Comparison of ENCODE assay signal across 8 mouse cellular contexts in the genomic region with DNA sequence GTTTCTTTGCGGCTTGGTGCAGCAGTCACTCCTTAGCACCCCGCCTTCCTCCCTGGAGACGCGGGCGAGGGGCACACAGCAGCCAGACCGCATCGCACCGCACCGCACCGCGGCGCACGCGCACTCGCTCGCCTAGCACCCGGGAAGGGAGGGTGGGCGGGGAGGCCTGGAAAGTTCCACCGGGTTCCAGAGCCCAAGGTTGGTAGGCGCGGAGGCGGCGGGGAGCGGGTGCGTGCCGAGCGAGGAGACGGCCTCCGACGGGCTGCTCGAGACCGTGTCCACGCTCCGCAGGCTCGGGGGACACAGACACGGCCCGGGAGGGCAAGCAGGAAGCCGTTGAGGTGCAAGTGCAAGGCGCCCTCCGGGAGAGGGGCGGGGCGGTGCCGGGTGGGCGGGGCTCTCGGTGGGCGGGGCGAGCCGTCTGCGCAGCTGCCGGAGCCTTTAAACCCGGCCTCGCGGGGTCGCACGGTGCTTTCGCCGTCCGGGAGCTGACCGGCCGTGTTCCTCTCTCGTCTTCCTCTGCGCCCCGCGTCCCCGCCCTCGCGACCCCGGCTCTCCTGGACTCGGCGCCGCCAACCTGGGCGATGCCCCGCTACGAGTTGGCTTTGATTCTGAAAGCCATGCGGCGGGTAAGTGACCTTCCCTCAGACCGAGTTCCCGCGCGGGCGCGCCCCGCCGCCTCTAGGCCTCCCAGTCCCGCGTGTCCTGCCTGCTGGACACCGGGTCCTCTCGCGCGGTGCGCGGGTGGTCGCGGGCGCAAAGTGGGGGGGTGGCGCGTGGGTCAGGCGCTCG. TPM values are rescaled to one million over a fixed set of nuclear protein-coding genes. Genes with fewer than 3 reads are reported as not detected.
DNase-seq lines count a peak whose midpoint lies in the region; ATAC-seq and TF ChIP-seq lines count a peak whose summit lies in the region.

A gene (plus strand): TSS at position 419 of the 792 bp plus-strand sequence.
A gene (plus strand): TSS at position 465 of the 792 bp plus-strand sequence.
A gene (plus strand): TSS at position 471 of the 792 bp plus-strand sequence.

- H3K9me3 ChIP-seq in G1E (replicated peaks), result peaks cover 15% of the 10 kb centered on the region
- H3K9me3 ChIP-seq in forebrain, embryonic 15.5 days, result no peaks in the 10 kb centered on the region
- no peaks in the 10 kb centered on the region for H3K9me3 ChIP-seq in neural tube, embryonic 14.5 days (ENCODE audit: control insufficient read depth, low read length)

- H3K27ac ChIP-seq in forebrain, embryonic 15.5 days (replicated peaks), result peak within 1 kb of the TSS; percentile 88
- peak within 1 kb of the TSS; percentile 58 for H3K27ac ChIP-seq in neural tube, embryonic 14.5 days (ENCODE audit: low read depth, low read length)
- peak within 1 kb of the TSS; percentile 93 for H3K27ac ChIP-seq in testis, adult 2 months (ENCODE audit: control insufficient read depth, insufficient read depth, low read depth, low read length)

- H3K9ac ChIP-seq in forebrain, embryonic 15.5 days (replicated peaks), result peak within 1 kb of the TSS; percentile 82
- H3K9ac ChIP-seq in neural tube, embryonic 14.5 days (replicated peaks; ENCODE audit: low read depth, low read length), result peak within 1 kb of the TSS; percentile 70

- WGBS in forebrain, embryonic 15.5 days, result under 1% methylated on average over 97 of the region's 99 CpGs
- 1% methylated on average over 55 of the region's 99 CpGs for WGBS in neural tube, embryonic 14.5 days

- H3K27me3 ChIP-seq in G1E (ENCODE audit: insufficient read depth, low read length), result peaks cover 8% of the 10 kb centered on the region; the same call in 1 of the 2 replicates
- no peaks in the 10 kb centered on the region for H3K27me3 ChIP-seq in forebrain, embryonic 15.5 days
- H3K27me3 ChIP-seq in neural tube, embryonic 14.5 days (ENCODE audit: control insufficient read depth, insufficient read depth, low read length), result no peaks in the 10 kb centered on the region
- no peaks in the 10 kb centered on the region for H3K27me3 ChIP-seq in testis, adult 2 months (ENCODE audit: control insufficient read depth, insufficient read depth, low read length)

- ATAC-seq in G1E (ENCODE audit: extremely low read depth, insufficient number of reproducible peaks, low FRiP score, poor library complexity, severe bottlenecking), result peak; percentile 65
- ATAC-seq in forebrain, embryonic 15.5 days (replicated peaks), result peak; percentile 94
- ATAC-seq in neural tube, embryonic 14.5 days (ENCODE audit: low read depth), result peak; percentile 92

- peak within 1 kb of the TSS; percentile 88 for H3K4me3 ChIP-seq in G1E (ENCODE audit: low read depth, low read length)
- H3K4me3 ChIP-seq in forebrain, embryonic 15.5 days, result peak within 1 kb of the TSS; percentile 95
- H3K4me3 ChIP-seq in neural tube, embryonic 14.5 days (ENCODE audit: low read depth, low read length), result peak within 1 kb of the TSS; percentile 68
- H3K4me3 ChIP-seq in testis, adult 2 months (ENCODE audit: control insufficient read depth, low read depth, low read length), result peak within 1 kb of the TSS; percentile 98

- H3K4me2 ChIP-seq in forebrain, embryonic 15.5 days (replicated peaks), result peak within 1 kb of the TSS; percentile 51
- H3K4me2 ChIP-seq in neural tube, embryonic 14.5 days (ENCODE audit: low read depth, low read length), result peak within 1 kb of the TSS; percentile 90

- peak; percentile 95 for TF ChIP-seq POLR2A in testis, adult 2 months (IDR thresholded peaks at IDR 0.05; ENCODE audit: control insufficient read depth, low read depth, low read length)

- peaks cover 20% of the 10 kb centered on the region for H3K4me1 ChIP-seq in G1E (ENCODE audit: insufficient read depth, low read depth, low read length)
- peaks cover 26% of the 10 kb centered on the region for H3K4me1 ChIP-seq in forebrain, embryonic 15.5 days
- H3K4me1 ChIP-seq in neural tube, embryonic 14.5 days (ENCODE audit: control insufficient read depth, insufficient read depth, low read length), result peaks cover 20% of the 10 kb centered on the region
- H3K4me1 ChIP-seq in testis, adult 2 months (ENCODE audit: control insufficient read depth, insufficient read depth, low read length), result peaks cover 18% of the 10 kb centered on the region

- TF ChIP-seq CTCF in G1E (IDR thresholded peaks at IDR 0.05; ENCODE audit: low read depth, low read length), result no peak
- TF ChIP-seq CTCF in testis, adult 2 months (IDR thresholded peaks at IDR 0.05; ENCODE audit: control insufficient read depth, insufficient read depth, insufficient replicate concordance, low read depth, low read length), result no peak

- DNase-seq in G1E (ENCODE audit: low spot score), result peak; percentile 94
- peak; percentile 87 for DNase-seq in cerebellum, adult 11-12 months
- peak; percentile 88 to 90 for DNase-seq in heart, postnatal 14 days
- DNase-seq in layer of hippocampus, adult 18-20 months (ENCODE audit: low spot score in 2 of 2), result peak; percentile 82 to 90
- DNase-seq in lung, adult 18-20 months, result peak; percentile 80 to 82

- intact Hi-C loops in heart, postnatal 14 days (cut with DNase I), result loop anchor here (2.0 to 5.0 kb wide), 3 partner anchors 39 to 229 kb away; no protein-coding TSS in a partner anchor

- peaks cover 35% of the 10 kb centered on the region for H3K36me3 ChIP-seq in G1E (replicated peaks)
- peaks cover 4% of the 10 kb centered on the region for H3K36me3 ChIP-seq in forebrain, embryonic 15.5 days
- H3K36me3 ChIP-seq in neural tube, embryonic 14.5 days (ENCODE audit: control insufficient read depth, insufficient read depth, low read length), result no peaks in the 10 kb centered on the region
- H3K36me3 ChIP-seq in testis, adult 2 months (ENCODE audit: control insufficient read depth, insufficient read depth, low read length), result no peaks in the 10 kb centered on the region

RNA-seq across cellular contexts. Expression of the first gene that starts in this region (rescaled TPM):
- total RNA-seq in G1E (2014; fragmentation: Nextera tagmentation) (10.1 and 11.4 TPM in 2 replicates), G1E (2017) (20.7 and 23.2 TPM in 2 replicates)
- polyA plus RNA-seq in G1E (2012), result 13.4 and 16.6 TPM in 2 replicates
- polyA plus RNA-seq in forebrain, embryonic 15.5 days (2015; fragmentation: Nextera tagmentation; extraction: Ambion mirVana), result 142 and 153 TPM in 2 replicates
- 10 to 100 TPM; 48.8 to 55.5 TPM for total RNA-seq in heart, postnatal 14 days (2021)
- total RNA-seq in layer of hippocampus, adult 18-20 months (2021), result 10 to 100 TPM; 53.1 to 58.0 TPM
- 179 and 190 TPM in 2 replicates for polyA plus RNA-seq in neural tube, embryonic 14.5 days (2014; fragmentation: Nextera tagmentation; extraction: Ambion mirVana)
- polyA plus RNA-seq in testis, adult 2 months (2012; rRNA removed), result 19.2 and 22.9 TPM in 2 replicates

RNA-seq across cellular contexts. Expression of the second gene that starts in this region (rescaled TPM):
- not detected in 2 replicates for total RNA-seq in G1E (2014; fragmentation: Nextera tagmentation)
- not detected in 2 replicates for total RNA-seq in G1E (2017)
- polyA plus RNA-seq in G1E (2012), result 4.0 and 4.2 TPM in 2 replicates
- 0.42 and 0.57 TPM in 2 replicates for polyA plus RNA-seq in forebrain, embryonic 15.5 days (2015; fragmentation: Nextera tagmentation; extraction: Ambion mirVana)
- total RNA-seq in heart, postnatal 14 days (2021), result not detected
- total RNA-seq in layer of hippocampus, adult 18-20 months (2021), result not detected
- 0.56 and 0.73 TPM in 2 replicates for polyA plus RNA-seq in neural tube, embryonic 14.5 days (2014; fragmentation: Nextera tagmentation; extraction: Ambion mirVana)
- not detected in 2 replicates for polyA plus RNA-seq in testis, adult 2 months (2012; rRNA removed)

RNA-seq across cellular contexts. Expression of the third gene that starts in this region (rescaled TPM):
- total RNA-seq in G1E (2014; fragmentation: Nextera tagmentation) (3.6 and 5.7 TPM in 2 replicates), G1E (2017) (2.6 and 3.1 TPM in 2 replicates)
- 0.07 and 0.09 TPM in 2 replicates for polyA plus RNA-seq in G1E (2012)
- polyA plus RNA-seq in forebrain, embryonic 15.5 days (2015; fragmentation: Nextera tagmentation; extraction: Ambion mirVana), result 10.8 and 12.4 TPM in 2 replicates
- total RNA-seq in heart, postnatal 14 days (2021), result 1 to 10 TPM; 5.4 to 6.2 TPM
- total RNA-seq in layer of hippocampus, adult 18-20 months (2021), result 10 to 100 TPM; 44.7 to 45.6 TPM
- 28.5 and 30.6 TPM in 2 replicates for polyA plus RNA-seq in neural tube, embryonic 14.5 days (2014; fragmentation: Nextera tagmentation; extraction: Ambion mirVana)
- polyA plus RNA-seq in testis, adult 2 months (2012; rRNA removed), result 2.1 and 3.9 TPM in 2 replicates

Comparison
In these comparisons a context has a peak if more than half of its experiments do, and no peak if none do; other contexts are left out.
1. Peak in every context shown above with its lines: DNase-seq, ATAC-seq, H3K4me3 ChIP-seq and H3K27ac ChIP-seq.
2. RNA of the third gene that starts in this region (total RNA-seq): 44.7 to 45.6 TPM in layer of hippocampus, adult 18-20 months; 5.4 to 6.2 TPM in heart, postnatal 14 days and 2.6 to 5.7 TPM in G1E; every median in the first group is over 4 times any median in the second.